Mouse (Mus musculus) neural tube, embryonic 13.5 days (tissue): ENCODE measurements around the gene Il15ra. TPM values are rescaled to one million over a fixed set of nuclear protein-coding genes. Genes with fewer than 3 reads are reported as not detected.

Experiments
- ATAC-seq: fragments of 200-750 bp; cut with Nextera tagmentation; 2 replicates; pipeline ENCODE4 v1.8.0; 2017; ENCODE audit warnings: low read depth, mild to moderate bottlenecking, moderate TSS enrichment, moderate library complexity
- H3K27ac ChIP-seq: fragments of 300-500 bp; sonication (generic); replicated peaks from 2 replicates; pipeline ENCODE4 v1.5.1; 2015; ENCODE audit warnings: moderate library complexity, mild to moderate bottlenecking, inconsistent platforms
- H3K27me3 ChIP-seq: fragments of 300-500 bp; sonication (generic); 2 replicates; pipeline ENCODE4 v1.6.1; 2015; ENCODE audit warnings: mild to moderate bottlenecking, inconsistent platforms
- H3K36me3 ChIP-seq: fragments of 300-500 bp; sonication (generic); 2 replicates; pipeline ENCODE4 v1.6.1; 2015; ENCODE audit warnings: mild to moderate bottlenecking, inconsistent platforms
- H3K4me1 ChIP-seq: fragments of 300-500 bp; sonication (generic); replicated peaks from 2 replicates; pipeline ENCODE4 v1.6.1; 2015; ENCODE audit warnings: inconsistent platforms
- H3K4me2 ChIP-seq: fragments of 300-500 bp; sonication (generic); 2 replicates; pipeline ENCODE4 v1.6.1; 2015; ENCODE audit warnings: inconsistent platforms, mild to moderate bottlenecking, moderate library complexity
- H3K4me3 ChIP-seq: fragments of 300-500 bp; sonication (generic); 2 replicates; pipeline ENCODE4 v1.5.1; 2015; ENCODE audit warnings: mild to moderate bottlenecking, inconsistent platforms
- H3K9ac ChIP-seq: fragments of 300-500 bp; sonication (generic); 2 replicates; pipeline ENCODE4 v1.6.1; 2015; ENCODE audit warnings: moderate library complexity, mild to moderate bottlenecking, inconsistent platforms
- H3K9me3 ChIP-seq: fragments of 300-500 bp; sonication (generic); 2 replicates; pipeline ENCODE4 v1.6.1; 2016; ENCODE audit warnings: inconsistent platforms
- WGBS: fragments of 180-500 bp; shearing (Covaris S2); methylation state at CpG from one replicate; pipeline ENCODE4 v1.1.7; 2015; 5-methylcytosine and 5-hydroxymethylcytosine counted together
- polyA plus RNA-seq: library from polyadenylated mRNA; unstranded; fragments of >200 nt; fragmentation: Nextera tagmentation; extraction: Ambion mirVana; gene quantifications from 2 replicates; pipeline ENCODE4 v1.2.1, GENCODE M21; 2015

Il15ra gene
- polyA plus RNA-seq, 1 experiment from 2014 or later: 0.81 TPM

GRCm38 (mm10) chr2:11712483-11712990 lies 7.4 kb downstream of the Il15ra start:
- H3K27me3 ChIP-seq: peaks cover 13% of the 10 kb centered on the region
- no peak for ATAC-seq
- H3K9me3 ChIP-seq: no peaks in the 10 kb centered on the region
- no peaks in the 10 kb centered on the region for H3K4me1 ChIP-seq
- no peak overlapping the region for H3K9ac ChIP-seq
- no peak overlapping the region for H3K4me3 ChIP-seq
- H3K27ac ChIP-seq: no peak overlapping the region
- no peak overlapping the region for H3K4me2 ChIP-seq
- no peaks in the 10 kb centered on the region for H3K36me3 ChIP-seq
- 80% methylated on average over 6 of the region's 6 CpGs for WGBS

GRCm38 (mm10) chr2:11713021-11713420 lies 7.9 kb downstream of the Il15ra start:
- 69% methylated on average over 3 of the region's 3 CpGs for WGBS
- ATAC-seq: no peak
- no peaks in the 10 kb centered on the region for H3K9me3 ChIP-seq
- no peak overlapping the region for H3K27ac ChIP-seq
- H3K9ac ChIP-seq: no peak overlapping the region
- H3K27me3 ChIP-seq: peaks cover 8% of the 10 kb centered on the region; the same call in 1 of the 2 replicates
- no peak overlapping the region for H3K4me3 ChIP-seq
- no peaks in the 10 kb centered on the region for H3K4me1 ChIP-seq
- no peaks in the 10 kb centered on the region for H3K36me3 ChIP-seq
- H3K4me2 ChIP-seq: no peak overlapping the region

GRCm38 (mm10) chr2:11714535-11714934 lies 9.4 kb downstream of the Il15ra start:
- no peaks in the 10 kb centered on the region for H3K4me1 ChIP-seq
- H3K36me3 ChIP-seq: no peaks in the 10 kb centered on the region
- WGBS: 87% methylated on average over 4 of the region's 4 CpGs
- H3K4me3 ChIP-seq: no peak overlapping the region
- H3K9ac ChIP-seq: no peak overlapping the region
- no peaks in the 10 kb centered on the region for H3K27me3 ChIP-seq
- no peak for ATAC-seq
- no peaks in the 10 kb centered on the region for H3K9me3 ChIP-seq
- H3K27ac ChIP-seq: no peak overlapping the region
- H3K4me2 ChIP-seq: no peak overlapping the region

- ATAC-seq: no peak
- no peaks in the 10 kb centered on the region for H3K36me3 ChIP-seq
- no peaks in the 10 kb centered on the region for H3K4me1 ChIP-seq
- no peaks in the 10 kb centered on the region for H3K9me3 ChIP-seq
- no peak overlapping the region for H3K27ac ChIP-seq
- no peaks in the 10 kb centered on the region for H3K27me3 ChIP-seq
- H3K4me2 ChIP-seq: no peak overlapping the region
- no peak overlapping the region for H3K4me3 ChIP-seq
- H3K9ac ChIP-seq: no peak overlapping the region
- 96% methylated on average over 2 of the region's 2 CpGs for WGBS
Observed at GRCm38 (mm10) chr2:11718573-11718972, 13.5 kb downstream of the Il15ra start.

GRCm38 (mm10) chr2:11722564-11722963 lies 17.5 kb downstream of the Il15ra start:
- H3K4me2 ChIP-seq: no peak overlapping the region
- 90% methylated on average over 9 of the region's 9 CpGs for WGBS
- no peak overlapping the region for H3K9ac ChIP-seq
- H3K9me3 ChIP-seq: no peaks in the 10 kb centered on the region
- H3K27me3 ChIP-seq: no peaks in the 10 kb centered on the region
- H3K27ac ChIP-seq: no peak overlapping the region
- ATAC-seq: no peak
- no peaks in the 10 kb centered on the region for H3K36me3 ChIP-seq
- H3K4me3 ChIP-seq: no peak overlapping the region
- H3K4me1 ChIP-seq: no peaks in the 10 kb centered on the region

- Histone ChIP-seq H3K36me3 (no peaks in the 10 kb centered on the region), H3K27me3 (no peaks in the 10 kb centered on the region), H3K4me1 (no peaks in the 10 kb centered on the region), H3K4me2 (no peak overlapping the region), H3K9ac (no peak overlapping the region), H3K4me3 (no peak overlapping the region), H3K27ac (no peak overlapping the region), H3K9me3 (no peaks in the 10 kb centered on the region)
- no peak for ATAC-seq
- 92% methylated on average over 5 of the region's 5 CpGs for WGBS
Observed at GRCm38 (mm10) chr2:11727574-11727973, 22.5 kb downstream of the Il15ra start.

GRCm38 (mm10) chr2:11729091-11729490 lies 24.0 kb downstream of the Il15ra start:
- ATAC-seq: no peak
- Histone ChIP-seq H3K4me2 (no peak overlapping the region), H3K9ac (no peak overlapping the region), H3K27me3 (no peaks in the 10 kb centered on the region), H3K27ac (no peak overlapping the region), H3K9me3 (no peaks in the 10 kb centered on the region), H3K36me3 (no peaks in the 10 kb centered on the region), H3K4me3 (no peak overlapping the region), H3K4me1 (no peaks in the 10 kb centered on the region)
- WGBS: 60% methylated on average over 3 of the region's 3 CpGs

- no peaks in the 10 kb centered on the region for H3K9me3 ChIP-seq
- H3K27me3 ChIP-seq: no peaks in the 10 kb centered on the region
- no peak overlapping the region for H3K27ac ChIP-seq
- no peak overlapping the region for H3K9ac ChIP-seq
- no peaks in the 10 kb centered on the region for H3K4me1 ChIP-seq
- peaks cover 6% of the 10 kb centered on the region for H3K36me3 ChIP-seq
- WGBS: 60% methylated on average over 5 of the region's 5 CpGs
- no peak for ATAC-seq
- H3K4me2 ChIP-seq: no peak overlapping the region
- H3K4me3 ChIP-seq: no peak overlapping the region
Observed at GRCm38 (mm10) chr2:11732978-11733377, 27.9 kb downstream of the Il15ra start.

- WGBS: 86% methylated on average over 6 of the region's 6 CpGs
- no peak for ATAC-seq
Observed at GRCm38 (mm10) chr2:11735853-11736252, 30.8 kb downstream of the Il15ra start.

GRCm38 (mm10) chr2:11738794-11739193 lies 33.7 kb downstream of the Il15ra start:
- whole genome bisulfite sequencing: 91% methylated on average over 3 of the region's 3 CpGs
- H3K4me3 ChIP-seq: no peak overlapping the region
- H3K4me2 ChIP-seq: no peak overlapping the region
- no peaks in the 10 kb centered on the region for H3K27me3 ChIP-seq
- H3K4me1 ChIP-seq: no peaks in the 10 kb centered on the region
- H3K27ac ChIP-seq: no peak overlapping the region
- peaks cover 64% of the 10 kb centered on the region for H3K36me3 ChIP-seq
- no peaks in the 10 kb centered on the region for H3K9me3 ChIP-seq
- no peak for ATAC-seq
- no peak overlapping the region for H3K9ac ChIP-seq

More at GRCm38 (mm10) chr2:11735853-11736252, 30.8 kb downstream of the Il15ra start:
- peaks cover 34% of the 10 kb centered on the region for H3K36me3 ChIP-seq
- no peak overlapping the region for H3K4me3 ChIP-seq
- H3K27me3 ChIP-seq: no peaks in the 10 kb centered on the region
- H3K9me3 ChIP-seq: no peaks in the 10 kb centered on the region
- H3K9ac ChIP-seq: no peak overlapping the region
- H3K4me2 ChIP-seq: no peak overlapping the region
- H3K27ac ChIP-seq: no peak overlapping the region
- H3K4me1 ChIP-seq: no peaks in the 10 kb centered on the region

GRCm38 (mm10) chr2:11739516-11740051 lies 34.5 kb downstream of the Il15ra start:
- 96% methylated on average over 4 of the region's 4 CpGs for WGBS
- H3K27me3 ChIP-seq: no peaks in the 10 kb centered on the region
- no peaks in the 10 kb centered on the region for H3K9me3 ChIP-seq
- no peak overlapping the region for H3K4me3 ChIP-seq
- peaks cover 72% of the 10 kb centered on the region for H3K36me3 ChIP-seq
- no peak overlapping the region for H3K27ac ChIP-seq
- H3K9ac ChIP-seq: no peak overlapping the region
- ATAC-seq: no peak
- H3K4me2 ChIP-seq: no peak overlapping the region
- H3K4me1 ChIP-seq: no peaks in the 10 kb centered on the region

GRCm38 (mm10) chr2:11762541-11762940 lies 57.5 kb downstream of the Il15ra start:
- H3K9me3 ChIP-seq: no peaks in the 10 kb centered on the region
- no peak overlapping the region for H3K4me2 ChIP-seq
- no peaks in the 10 kb centered on the region for H3K27me3 ChIP-seq
- ATAC-seq: no peak
- H3K4me1 ChIP-seq: no peaks in the 10 kb centered on the region
- H3K27ac ChIP-seq: no peak overlapping the region
- H3K36me3 ChIP-seq: peaks cover 98% of the 10 kb centered on the region
- 98% methylated on average over 4 of the region's 4 CpGs for WGBS
- H3K4me3 ChIP-seq: no peak overlapping the region
- no peak overlapping the region for H3K9ac ChIP-seq

GRCm38 (mm10) chr2:11765694-11766093 lies 60.6 kb downstream of the Il15ra start:
- no peak for ATAC-seq
- no peaks in the 10 kb centered on the region for H3K4me1 ChIP-seq
- no peak overlapping the region for H3K4me3 ChIP-seq
- no peaks in the 10 kb centered on the region for H3K27me3 ChIP-seq
- H3K9me3 ChIP-seq: no peaks in the 10 kb centered on the region
- no peak overlapping the region for H3K27ac ChIP-seq
- no peak overlapping the region for H3K4me2 ChIP-seq
- 84% methylated on average over 4 of the region's 4 CpGs for WGBS
- H3K9ac ChIP-seq: no peak overlapping the region
- peaks cover 86% of the 10 kb centered on the region for H3K36me3 ChIP-seq
